Mouse (Mus musculus) left cerebral cortex, adult 2 months (tissue): Measurements from ENCODE around the gene Iqsec1. TPM values are rescaled to one million over a fixed set of nuclear protein-coding genes. Genes with fewer than 3 reads are reported as not detected.

ENCODE experiments used
- DNase-seq, 2 experiments: peaks; one replicate each; pipeline ENCODE4 v3.0.0; 2021 to 2022; ENCODE audit warnings: low spot score in 2 of 2, mixed read lengths in 1 of 2; ENCODE audit errors: extremely low spot score in 1 of 2
- H3K27ac ChIP-seq: fragments of 200-600 bp; 2 replicates; pipeline ENCODE4 v1.8.1; 2022
- H3K4me3 ChIP-seq: fragments of 200-600 bp; 2 replicates; pipeline ENCODE4 v1.8.1; 2022
- CTCF ChIP-seq: fragments of 200-600 bp; IDR thresholded peaks from 2 replicates; pipeline ENCODE4 v1.8.1; 2022; ENCODE audit warnings: antibody characterized with exemption, mild to moderate bottlenecking, moderate library complexity
- intact Hi-C: fragments of 180-260 bp; cut with DNase I; formaldehyde crosslinking; loops from one replicate; pipeline ENCODE4 v1.15.1; 2025
- total RNA-seq, 2 experiments: library from RNA; stranded (reverse); gene quantifications; 2 replicates each; pipeline ENCODE4 v1.2.3; 2021

The Iqsec1 gene
- total RNA-seq, 2 experiments from 2014 or later: 369 to 377 TPM

GRCm38 (mm10) chr6:90823322-90823721 is 165.2 kb downstream of the Iqsec1 start:
- intact Hi-C loops: loop anchor here (5.0 kb wide), 1 partner anchor 459 kb away; no protein-coding TSS in a partner anchor
- no peak for TF ChIP-seq CTCF
- Histone ChIP-seq H3K27ac (no peak overlapping the region), H3K4me3 (no peak overlapping the region)
- DNase-seq: no peak

GRCm38 (mm10) chr6:90821916-90822602 is 166.4 kb downstream of the Iqsec1 start:
- Histone ChIP-seq H3K27ac (peak overlapping the region; percentile 15; the same call in 1 of the 2 replicates), H3K4me3 (no peak overlapping the region)
- peak in 1 of 2 experiments; percentile 39 for DNase-seq
- intact Hi-C loops: loop anchor here (5.0 kb wide), 1 partner anchor 460 kb away; no protein-coding TSS in a partner anchor
- no peak for TF ChIP-seq CTCF

DNA sequence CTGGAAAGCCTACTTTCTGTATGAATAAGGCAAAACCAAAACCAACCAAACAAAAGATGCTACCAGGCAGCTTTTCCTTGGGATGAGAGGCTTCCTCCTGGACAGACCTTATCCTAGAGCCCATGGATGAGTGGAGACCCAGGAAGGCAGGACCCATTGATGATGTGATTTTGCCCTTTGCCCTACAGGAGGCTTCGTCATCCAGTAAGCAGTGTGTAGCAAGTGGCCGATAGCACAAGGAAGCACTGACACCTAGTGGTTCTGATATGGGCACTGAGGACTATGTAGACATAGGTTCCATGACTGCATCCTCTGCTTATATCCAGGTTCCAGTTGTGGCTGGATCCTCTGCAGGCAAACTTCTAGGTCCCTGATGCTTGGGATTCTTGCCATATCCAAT is 168.6 kb downstream of the Iqsec1 start:
- no peak overlapping the region for H3K4me3 ChIP-seq
- intact Hi-C loops: loop anchor here (2.0 to 5.0 kb wide), 5 partner anchors 107 to 462 kb away; partner anchors contain the start of gene Iqsec1
- no peak overlapping the region; the same call in 1 of the 2 replicates for H3K27ac ChIP-seq
- TF ChIP-seq CTCF: peak; percentile 36
- no peak for DNase-seq

GRCm38 (mm10) chr6:90818956-90819355 is 169.5 kb downstream of the Iqsec1 start:
- intact Hi-C loops: loop anchor here (2.0 to 5.0 kb wide), 4 partner anchors 108 to 322 kb away; partner anchors contain the start of gene Iqsec1
- TF ChIP-seq CTCF: peak; percentile 69
- H3K4me3 ChIP-seq: no peak overlapping the region
- peak; percentile 72 to 80 for DNase-seq
- H3K27ac ChIP-seq: no peak overlapping the region

DNA sequence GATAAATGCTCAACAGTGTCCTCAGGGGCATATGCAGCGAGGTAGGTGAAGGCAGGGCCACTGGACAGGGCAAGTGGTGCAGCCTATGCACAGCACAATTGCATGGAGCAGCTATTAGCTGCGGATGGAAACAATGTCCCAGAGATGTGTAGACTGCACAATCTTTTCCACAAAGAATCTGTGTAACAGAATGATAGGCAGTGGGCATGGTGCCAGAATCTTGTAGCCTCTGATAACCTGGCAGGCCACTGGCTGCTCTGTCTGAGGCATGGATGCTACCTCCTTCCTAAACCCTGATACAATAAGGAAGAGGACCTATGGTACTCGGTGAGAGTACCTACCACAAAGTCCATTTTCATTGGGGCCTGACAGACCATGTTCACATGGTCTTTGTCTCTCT is 171.9 kb downstream of the Iqsec1 start:
- Histone ChIP-seq H3K27ac (no peak overlapping the region), H3K4me3 (no peak overlapping the region)
- intact Hi-C loops: loop anchor here (5.0 kb wide), 3 partner anchors 111 to 241 kb away; partner anchors contain the start of gene Iqsec1
- no peak for DNase-seq
- no peak for TF ChIP-seq CTCF

DNA sequence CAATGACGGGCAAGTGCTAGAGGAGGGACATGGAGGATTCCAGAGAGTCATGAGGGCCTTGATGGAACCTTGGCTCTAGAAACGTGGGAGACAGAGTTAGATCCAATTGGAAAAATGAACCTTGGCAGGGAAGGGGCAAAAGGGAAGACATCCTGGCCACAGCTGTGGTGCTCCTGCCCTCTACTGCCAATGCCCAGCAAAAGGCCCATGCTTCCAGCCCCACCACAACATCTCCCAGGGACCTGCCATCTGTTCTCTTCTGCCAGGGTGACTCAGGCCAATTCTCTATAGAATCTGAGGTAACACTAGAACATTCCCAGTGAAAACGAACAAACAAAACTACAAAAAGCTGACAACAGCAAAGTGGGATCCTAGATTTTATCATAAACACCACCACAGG is 173.1 kb downstream of the Iqsec1 start:
- no peak overlapping the region for H3K4me3 ChIP-seq
- intact Hi-C loops: loop anchor here (2.0 to 5.0 kb wide), 4 partner anchors 79 to 242 kb away; partner anchors contain the start of gene Iqsec1
- no peak for TF ChIP-seq CTCF
- DNase-seq: no peak
- no peak overlapping the region for H3K27ac ChIP-seq

DNA sequence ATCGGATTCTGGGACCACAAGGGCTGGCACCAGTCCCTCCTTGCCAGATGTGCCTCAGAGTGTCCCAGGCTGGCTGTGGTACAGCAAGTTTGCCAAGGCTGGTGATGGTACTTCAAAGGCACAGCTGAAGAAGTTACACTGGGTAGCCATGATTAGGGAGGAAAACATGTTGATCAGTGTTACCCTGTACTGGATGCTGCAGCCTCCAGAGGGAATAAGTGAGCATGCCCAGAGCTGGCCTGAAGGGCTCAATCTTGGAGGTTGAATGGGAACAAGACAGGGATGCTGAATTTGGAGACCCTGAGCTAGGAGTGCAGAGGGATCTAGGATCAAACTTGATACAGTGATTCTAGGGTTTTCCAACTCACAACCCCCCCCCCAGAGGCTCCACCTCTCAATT is 175.0 kb downstream of the Iqsec1 start:
- DNase-seq: no peak
- H3K4me3 ChIP-seq: no peak overlapping the region
- intact Hi-C loops: no loop called here
- no peak; the same call in 1 of the 2 replicates for TF ChIP-seq CTCF
- H3K27ac ChIP-seq: peak overlapping the region; percentile 51

DNA sequence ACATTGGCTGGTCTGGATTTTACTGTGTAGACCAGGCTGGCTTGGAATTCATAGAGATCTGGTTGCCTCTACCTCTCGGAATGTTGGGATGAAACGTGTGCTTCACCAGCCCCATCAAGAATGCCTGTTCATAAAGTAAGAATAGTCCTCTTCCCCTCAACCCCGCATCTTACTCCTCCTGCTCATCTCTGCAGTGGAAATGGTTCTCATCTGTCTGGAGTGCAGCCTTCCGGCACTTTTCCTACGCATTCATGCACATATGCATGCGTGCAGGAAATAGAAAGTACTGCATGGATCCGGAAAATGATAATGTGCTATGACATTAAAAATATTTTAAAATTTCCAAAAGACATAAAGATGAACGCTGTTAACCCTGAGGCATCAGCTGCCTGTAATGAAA is 175.9 kb downstream of the Iqsec1 start:
- Histone ChIP-seq H3K4me3 (no peak overlapping the region), H3K27ac (peak overlapping the region; percentile 51)
- DNase-seq: no peak
- intact Hi-C loops: no loop called here
- no peak for TF ChIP-seq CTCF

GRCm38 (mm10) chr6:90812072-90812471 is 176.4 kb downstream of the Iqsec1 start:
- H3K4me3 ChIP-seq: no peak overlapping the region
- intact Hi-C loops: no loop called here
- no peak for DNase-seq
- H3K27ac ChIP-seq: peak overlapping the region; percentile 51
- no peak for TF ChIP-seq CTCF

GRCm38 (mm10) chr6:90810576-90810975 is 177.9 kb downstream of the Iqsec1 start:
- intact Hi-C loops: no loop called here
- no peak for TF ChIP-seq CTCF
- Histone ChIP-seq H3K4me3 (peak overlapping the region; percentile 67), H3K27ac (peak overlapping the region; percentile 95)
- no peak for DNase-seq

- peak; percentile 32 for TF ChIP-seq CTCF
- intact Hi-C loops: no loop called here
- DNase-seq: peak; percentile 91 to 93
- peak overlapping the region; percentile 67 for H3K4me3 ChIP-seq
- H3K27ac ChIP-seq: peak overlapping the region; percentile 95
These were observed 178.5 kb downstream of the Iqsec1 start for GRCm38 (mm10) chr6:90809960-90810362.

DNA sequence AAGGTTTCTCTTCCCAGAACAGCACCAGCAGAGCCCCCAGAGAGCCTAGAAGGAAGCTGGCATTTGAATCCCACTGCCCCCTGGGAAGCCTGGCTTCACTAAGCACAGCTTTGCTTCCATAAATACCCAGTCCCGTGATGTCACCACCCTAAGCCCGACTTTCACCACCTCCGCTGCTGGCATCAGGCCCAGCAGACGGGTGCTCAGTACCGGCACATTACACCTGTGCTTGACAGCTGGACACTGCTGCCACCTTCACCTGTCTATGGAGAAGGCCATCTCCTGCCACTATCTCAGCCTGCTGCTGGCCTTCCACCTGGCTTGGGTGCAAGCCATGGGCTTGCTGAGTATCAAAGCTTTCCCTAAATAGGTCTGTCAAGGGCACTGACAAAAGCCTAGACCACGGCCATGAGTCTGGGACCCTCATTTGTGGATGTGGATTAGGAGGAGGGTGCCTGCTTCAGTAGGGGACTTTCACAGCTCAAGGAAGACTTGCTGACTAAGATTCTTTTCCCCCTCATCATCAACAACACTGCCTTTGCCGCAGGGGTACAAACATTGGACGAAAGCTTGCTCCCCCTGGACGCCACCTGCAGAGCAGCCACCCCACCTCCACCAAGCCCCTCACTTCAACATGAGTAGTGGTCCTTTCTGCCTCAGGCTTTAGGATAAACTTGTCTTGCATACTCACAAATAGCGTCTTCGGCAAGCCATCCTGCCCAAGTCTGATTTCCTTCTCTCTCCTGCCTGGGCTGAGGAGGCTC is 179.2 kb downstream of the Iqsec1 start:
- intact Hi-C loops: no loop called here
- no peak for TF ChIP-seq CTCF
- peak; percentile 60 to 61 for DNase-seq
- Histone ChIP-seq H3K4me3 (peak overlapping the region; percentile 67), H3K27ac (peak overlapping the region; percentile 95)
